Mouse (Mus musculus): ENCODE data around the gene Tmem192. TPM values are rescaled to one million over a fixed set of nuclear protein-coding genes. Genes with fewer than 3 reads are reported as not detected.
A peak's percentile ranks its signal among the peaks of the same experiment; 100 is the strongest.

The Tmem192 gene
- 30.5 TPM for polyA plus RNA-seq (2012; fragmentation: generic; extraction: Trizol)
- long read RNA-seq, experiment 1, transcript Tmem192-201 (6 exons, 1,122 nt) = major isoform, 34 of 50 reads
- long read RNA-seq, experiment 1, transcript Tmem192-202 (5 exons, 916 nt) = minor isoform, 5 of 50 reads
- long read RNA-seq, experiment 1, partial matches to known transcripts = 9 of 50 reads
- long read RNA-seq, experiment 1, other reads (novel, unspliced or antisense) = 2 of 50 reads
- long read RNA-seq, experiment 2, transcript Tmem192-202 (5 exons, 916 nt) = minor isoform, 5 of 23 reads
- long read RNA-seq, experiment 2, transcript Tmem192-201 (6 exons, 1,122 nt) = major isoform, 18 of 23 reads
- long read RNA-seq, experiment 2, partial matches to known transcripts = 0 of 23 reads
- long read RNA-seq, experiment 2, other reads (novel, unspliced or antisense) = 0 of 23 reads

- Histone ChIP-seq H3K79me2 (ENCODE audit: control insufficient read depth, insufficient read depth) (no peaks in the 10 kb centered on the region), H3K36me3 (ENCODE audit: control insufficient read depth, insufficient read depth) (no peaks in the 10 kb centered on the region), H3K27me3 (ENCODE audit: control insufficient read depth, insufficient read depth, insufficient read length) (peaks cover 3% of the 10 kb centered on the region), H3ac (ENCODE audit: control insufficient read depth, insufficient read length, low read depth) (peak within 1 kb of the TSS; percentile 75), H3K79me3 (ENCODE audit: low read depth) (peaks cover 3% of the 10 kb centered on the region), H3K4me3 (ENCODE audit: insufficient read depth, poor library complexity, severe bottlenecking) (peak within 1 kb of the TSS; percentile 59)
- TF ChIP-seq FOSL1 (IDR thresholded peaks at IDR 0.05; ENCODE audit: insufficient read depth, low read length, poor library complexity, severe bottlenecking) = no peak
- TF ChIP-seq CEBPB (IDR thresholded peaks at IDR 0.05; ENCODE audit: low read depth) = peak; percentile 64
- peak; percentile 51 for TF ChIP-seq MAX (IDR thresholded peaks at IDR 0.05)
- no peak for TF ChIP-seq CTCF (IDR thresholded peaks at IDR 0.05; ENCODE audit: control insufficient read depth, insufficient read depth, insufficient read length)
- peak; percentile 95 for TF ChIP-seq USF1 (IDR thresholded peaks at IDR 0.05; ENCODE audit: low read depth)
Observed at GRCm38 (mm10) chr8:64946820-64947697, at the start of gene Tmem192. Gene Tmem192 (plus strand): TSS chr8:64947185.

- TF ChIP-seq CTCF (IDR thresholded peaks at IDR 0.05; ENCODE audit: control insufficient read depth, insufficient read depth, insufficient read length) = no peak
- TF ChIP-seq MAX (IDR thresholded peaks at IDR 0.05) = no peak
- TF ChIP-seq FOSL1 (IDR thresholded peaks at IDR 0.05; ENCODE audit: insufficient read depth, low read length, poor library complexity, severe bottlenecking) = no peak
- TF ChIP-seq MYOG (IDR thresholded peaks at IDR 0.05; ENCODE audit: control insufficient read depth, extremely low read depth, insufficient read length) = no peak
- no peak for TF ChIP-seq USF1 (IDR thresholded peaks at IDR 0.05; ENCODE audit: low read depth)
- no peak for TF ChIP-seq CEBPB (IDR thresholded peaks at IDR 0.05; ENCODE audit: low read depth)
- TF ChIP-seq MYOD1 (IDR thresholded peaks at IDR 0.05; ENCODE audit: control insufficient read depth, insufficient read length, low read depth) = no peak
- H3ac ChIP-seq (ENCODE audit: control insufficient read depth, insufficient read length, low read depth) = no peak overlapping the region
- no peaks in the 10 kb centered on the region for H3K27me3 ChIP-seq (ENCODE audit: control insufficient read depth, insufficient read depth, insufficient read length)
- no peaks in the 10 kb centered on the region for H3K36me3 ChIP-seq (ENCODE audit: control insufficient read depth, insufficient read depth)
- H3K4me3 ChIP-seq (ENCODE audit: insufficient read depth, poor library complexity, severe bottlenecking) = no peak overlapping the region
- no peaks in the 10 kb centered on the region for H3K79me2 ChIP-seq (ENCODE audit: control insufficient read depth, insufficient read depth)
- no peaks in the 10 kb centered on the region for H3K79me3 ChIP-seq (ENCODE audit: low read depth)
Observed at GRCm38 (mm10) chr8:64898710-64899109, 48.3 kb upstream of the Tmem192 start.

GRCm38 (mm10) chr8:64900645-64901044 lies 46.3 kb upstream of the Tmem192 start:
- Histone ChIP-seq H3K4me3 (ENCODE audit: insufficient read depth, poor library complexity, severe bottlenecking) (no peak overlapping the region), H3K36me3 (ENCODE audit: control insufficient read depth, insufficient read depth) (no peaks in the 10 kb centered on the region), H3K27me3 (ENCODE audit: control insufficient read depth, insufficient read depth, insufficient read length) (no peaks in the 10 kb centered on the region), H3K79me2 (ENCODE audit: control insufficient read depth, insufficient read depth) (no peaks in the 10 kb centered on the region), H3ac (ENCODE audit: control insufficient read depth, insufficient read length, low read depth) (no peak overlapping the region), H3K79me3 (ENCODE audit: low read depth) (no peaks in the 10 kb centered on the region)
- no peak for TF ChIP-seq CTCF (IDR thresholded peaks at IDR 0.05; ENCODE audit: control insufficient read depth, insufficient read depth, insufficient read length)
- TF ChIP-seq CEBPB (IDR thresholded peaks at IDR 0.05; ENCODE audit: low read depth) = no peak
- TF ChIP-seq MYOD1 (IDR thresholded peaks at IDR 0.05; ENCODE audit: control insufficient read depth, insufficient read length, low read depth) = no peak
- no peak for TF ChIP-seq MYOG (IDR thresholded peaks at IDR 0.05; ENCODE audit: control insufficient read depth, extremely low read depth, insufficient read length)
- no peak for TF ChIP-seq MAX (IDR thresholded peaks at IDR 0.05)
- TF ChIP-seq USF1 (IDR thresholded peaks at IDR 0.05; ENCODE audit: low read depth) = no peak
- no peak for TF ChIP-seq FOSL1 (IDR thresholded peaks at IDR 0.05; ENCODE audit: insufficient read depth, low read length, poor library complexity, severe bottlenecking)

DNA sequence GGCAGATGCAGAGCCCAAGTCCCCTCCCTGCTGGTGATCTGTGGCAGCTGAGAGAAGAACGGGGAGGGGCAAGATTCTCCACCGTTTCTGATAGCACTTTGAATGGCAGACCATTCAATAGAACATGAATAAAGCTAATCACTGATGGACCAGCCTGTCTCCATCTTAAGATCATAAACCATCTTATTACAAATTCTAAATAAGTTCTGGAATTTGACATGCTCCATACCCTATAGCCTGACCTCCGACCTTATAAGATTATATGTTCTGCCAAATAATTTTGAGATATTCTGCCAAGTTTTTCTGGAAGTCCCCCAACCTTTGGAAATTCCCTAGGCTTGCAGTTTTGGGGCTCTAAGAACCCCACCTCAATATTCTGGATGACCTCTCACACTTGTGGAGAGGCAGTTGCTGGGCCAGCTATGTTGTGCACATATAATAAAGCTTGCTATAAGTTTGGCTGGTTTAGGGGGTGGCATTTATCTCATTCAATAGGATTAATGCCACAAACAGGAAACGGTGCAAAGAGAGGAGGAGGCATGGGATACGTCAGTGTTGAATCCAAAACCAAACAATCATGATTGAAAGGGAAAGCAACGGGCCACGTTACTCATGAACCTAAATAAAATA lies 45.3 kb upstream of the Tmem192 start:
- Histone ChIP-seq H3ac (ENCODE audit: control insufficient read depth, insufficient read length, low read depth) (no peak overlapping the region), H3K79me2 (ENCODE audit: control insufficient read depth, insufficient read depth) (no peaks in the 10 kb centered on the region)
- TF ChIP-seq USF1 (IDR thresholded peaks at IDR 0.05; ENCODE audit: low read depth) (no peak), MYOG (IDR thresholded peaks at IDR 0.05; ENCODE audit: control insufficient read depth, extremely low read depth, insufficient read length) (no peak), MAX (IDR thresholded peaks at IDR 0.05) (no peak), CEBPB (IDR thresholded peaks at IDR 0.05; ENCODE audit: low read depth) (no peak), CTCF (IDR thresholded peaks at IDR 0.05; ENCODE audit: control insufficient read depth, insufficient read depth, insufficient read length) (no peak), MYOD1 (IDR thresholded peaks at IDR 0.05; ENCODE audit: control insufficient read depth, insufficient read length, low read depth) (no peak), FOSL1 (IDR thresholded peaks at IDR 0.05; ENCODE audit: insufficient read depth, low read length, poor library complexity, severe bottlenecking) (no peak)

GRCm38 (mm10) chr8:64902191-64902590 lies 44.8 kb upstream of the Tmem192 start:
- Histone ChIP-seq H3ac (ENCODE audit: control insufficient read depth, insufficient read length, low read depth) (no peak overlapping the region), H3K4me3 (ENCODE audit: insufficient read depth, poor library complexity, severe bottlenecking) (no peak overlapping the region), H3K27me3 (ENCODE audit: control insufficient read depth, insufficient read depth, insufficient read length) (no peaks in the 10 kb centered on the region), H3K79me3 (ENCODE audit: low read depth) (no peaks in the 10 kb centered on the region), H3K79me2 (ENCODE audit: control insufficient read depth, insufficient read depth) (no peaks in the 10 kb centered on the region), H3K36me3 (ENCODE audit: control insufficient read depth, insufficient read depth) (no peaks in the 10 kb centered on the region)
- TF ChIP-seq USF1 (IDR thresholded peaks at IDR 0.05; ENCODE audit: low read depth) (no peak), FOSL1 (IDR thresholded peaks at IDR 0.05; ENCODE audit: insufficient read depth, low read length, poor library complexity, severe bottlenecking) (no peak), MAX (IDR thresholded peaks at IDR 0.05) (no peak), CTCF (IDR thresholded peaks at IDR 0.05; ENCODE audit: control insufficient read depth, insufficient read depth, insufficient read length) (no peak), MYOD1 (IDR thresholded peaks at IDR 0.05; ENCODE audit: control insufficient read depth, insufficient read length, low read depth) (no peak), MYOG (IDR thresholded peaks at IDR 0.05; ENCODE audit: control insufficient read depth, extremely low read depth, insufficient read length) (no peak), CEBPB (IDR thresholded peaks at IDR 0.05; ENCODE audit: low read depth) (no peak)

More for the DNA sequence above, 45.3 kb upstream of the Tmem192 start:
- Histone ChIP-seq H3K4me3 (ENCODE audit: insufficient read depth, poor library complexity, severe bottlenecking) (no peak overlapping the region), H3K27me3 (ENCODE audit: control insufficient read depth, insufficient read depth, insufficient read length) (no peaks in the 10 kb centered on the region), H3K36me3 (ENCODE audit: control insufficient read depth, insufficient read depth) (no peaks in the 10 kb centered on the region), H3K79me3 (ENCODE audit: low read depth) (no peaks in the 10 kb centered on the region)

Measured in C2C12 (cell line).